Mouse (Mus musculus) lung, postnatal 0 days (tissue): ENCODE data around the gene Jade1.

Experiments used
- CTCF ChIP-seq: IDR thresholded peaks from 2 replicates; pipeline ENCODE4 v1.5.1; 2016; ENCODE audit warnings: antibody characterized with exemption, mild to moderate bottlenecking
- EP300 ChIP-seq: IDR thresholded peaks from 2 replicates; pipeline ENCODE4 v1.6.1; 2016; ENCODE audit warnings: antibody characterized with exemption, mild to moderate bottlenecking, control low read depth

DNA sequence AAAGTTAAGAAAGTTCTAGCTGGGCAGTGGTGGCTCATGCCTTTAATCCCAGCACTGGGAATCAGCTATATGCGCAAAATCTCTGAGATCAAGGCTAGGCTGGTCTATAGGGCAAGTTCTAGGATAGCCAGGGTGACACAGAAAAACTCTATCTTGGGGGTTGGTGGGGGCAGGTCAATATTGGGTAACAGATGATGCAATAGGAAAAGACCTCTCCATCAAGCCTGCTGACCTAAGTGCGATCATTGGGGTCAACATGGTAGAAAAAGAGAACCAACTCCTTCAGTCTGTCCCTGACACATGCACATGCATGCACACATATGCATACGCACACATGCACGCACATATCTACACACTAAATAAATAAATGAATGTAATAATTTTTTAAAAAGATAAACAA, 32.1 kb upstream of the Jade1 start:
- TF ChIP-seq CTCF: no peak
- TF ChIP-seq EP300: no peak
